Mouse (Mus musculus) G1E (cell line): Measurements from ENCODE around the gene Smim5.

Source experiments
- CTCF ChIP-seq: IDR thresholded peaks from 2 replicates; pipeline ENCODE4 v1.5.1; 2012; ENCODE audit warnings: low read depth, low read length, inconsistent platforms, mixed read lengths
- GATA2 ChIP-seq: IDR thresholded peaks from 2 replicates; pipeline ENCODE4 v1.6.1; 2012; ENCODE audit warnings: low read depth, low read length, inconsistent platforms, borderline replicate concordance

- TF ChIP-seq CTCF (no peak), GATA2 (no peak)
Measured at GRCm38 (mm10) chr11:115902831-115903230, 3.1 kb downstream of the Smim5 start.
